Mouse (Mus musculus) cortical plate, adult 2 months (tissue): Measurements from ENCODE around the gene Elmsan1. TPM values are rescaled to one million over a fixed set of nuclear protein-coding genes. Genes with fewer than 3 reads are reported as not detected.

ENCODE experiments used
- H3K27ac ChIP-seq: fragments of 200-500 bp; 2 replicates; pipeline ENCODE4 v1.5.1; 2012; ENCODE audit warnings: low read length, control low read depth, inconsistent platforms; ENCODE audit not compliant: insufficient read depth
- H3K4me1 ChIP-seq: fragments of 200-500 bp; 2 replicates; pipeline ENCODE4 v1.6.1; 2011; ENCODE audit warnings: low read length; ENCODE audit not compliant: control insufficient read depth, insufficient read depth
- H3K4me3 ChIP-seq: fragments of 200-500 bp; 2 replicates; pipeline ENCODE4 v1.5.1; 2011; ENCODE audit warnings: mild to moderate bottlenecking, low read length, control low read depth; ENCODE audit not compliant: insufficient read depth
- CTCF ChIP-seq: fragments of 200-500 bp; IDR thresholded peaks from 2 replicates; pipeline ENCODE4 v1.5.1; 2011; ENCODE audit warnings: mild to moderate bottlenecking, control low read depth, low read length; ENCODE audit not compliant: insufficient read depth; ENCODE audit errors: extremely low read depth
- POLR2A ChIP-seq: fragments of 200-500 bp; IDR thresholded peaks from 2 replicates; pipeline ENCODE4 v1.6.1; 2011; ENCODE audit warnings: mild to moderate bottlenecking, low read length, control low read depth; ENCODE audit not compliant: insufficient read depth; ENCODE audit errors: extremely low read depth
- polyA plus RNA-seq: library from polyadenylated mRNA; depleted of rRNA; stranded (reverse); fragments of >200 nt; gene quantifications from 2 replicates; pipeline ENCODE4 v1.2.3, GENCODE M21; 2012

Elmsan1 gene
- polyA plus RNA-seq, 1 experiment = 6.9 TPM

GRCm38 (mm10) chr12:84204662-84205061 lies 14.0 kb downstream of the Elmsan1 start:
- TF ChIP-seq CTCF (no peak), POLR2A (no peak)
- Histone ChIP-seq H3K27ac (no peak overlapping the region), H3K4me1 (no peaks in the 10 kb centered on the region), H3K4me3 (no peak overlapping the region)

GRCm38 (mm10) chr12:84203778-84204216 lies 14.9 kb downstream of the Elmsan1 start:
- H3K4me3 ChIP-seq = no peak overlapping the region
- no peak for TF ChIP-seq POLR2A
- TF ChIP-seq CTCF = no peak
- H3K4me1 ChIP-seq = no peaks in the 10 kb centered on the region
- H3K27ac ChIP-seq = no peak overlapping the region

DNA sequence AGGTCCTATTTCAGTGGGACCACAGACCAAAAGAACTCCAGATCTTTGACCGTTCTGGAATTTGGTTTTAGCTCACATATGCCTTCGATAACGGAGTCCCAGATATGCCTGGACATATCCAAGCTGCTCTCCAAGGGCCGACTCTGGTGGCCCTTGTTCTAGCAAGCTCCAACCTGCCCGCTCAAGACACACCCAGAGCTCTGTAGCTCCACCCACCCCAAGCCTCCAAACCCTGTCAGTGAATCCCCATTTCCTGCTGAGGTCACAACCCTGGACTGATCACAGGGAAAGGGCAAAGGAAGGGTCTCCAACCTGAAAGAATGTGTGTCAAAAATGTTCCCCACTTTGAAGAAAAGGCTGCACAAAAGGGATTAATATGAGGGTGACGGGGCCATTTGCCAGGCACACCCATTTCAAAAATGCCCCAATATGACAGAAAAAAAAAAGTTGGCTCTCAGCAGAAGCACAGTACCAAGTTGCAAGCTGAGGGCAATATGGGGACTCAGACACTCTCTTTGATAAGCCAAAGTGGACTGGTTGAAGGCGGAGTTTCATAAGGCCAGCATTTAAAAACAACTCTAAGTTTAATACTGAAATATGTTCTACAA lies 15.4 kb downstream of the Elmsan1 start:
- no peak for TF ChIP-seq POLR2A
- no peak for TF ChIP-seq CTCF
- Histone ChIP-seq H3K4me1 (no peaks in the 10 kb centered on the region), H3K27ac (no peak overlapping the region), H3K4me3 (no peak overlapping the region)

GRCm38 (mm10) chr12:84202561-84202960 lies 16.1 kb downstream of the Elmsan1 start:
- Histone ChIP-seq H3K4me3 (no peak overlapping the region), H3K4me1 (no peaks in the 10 kb centered on the region), H3K27ac (no peak overlapping the region)
- TF ChIP-seq POLR2A (no peak), CTCF (no peak)

DNA sequence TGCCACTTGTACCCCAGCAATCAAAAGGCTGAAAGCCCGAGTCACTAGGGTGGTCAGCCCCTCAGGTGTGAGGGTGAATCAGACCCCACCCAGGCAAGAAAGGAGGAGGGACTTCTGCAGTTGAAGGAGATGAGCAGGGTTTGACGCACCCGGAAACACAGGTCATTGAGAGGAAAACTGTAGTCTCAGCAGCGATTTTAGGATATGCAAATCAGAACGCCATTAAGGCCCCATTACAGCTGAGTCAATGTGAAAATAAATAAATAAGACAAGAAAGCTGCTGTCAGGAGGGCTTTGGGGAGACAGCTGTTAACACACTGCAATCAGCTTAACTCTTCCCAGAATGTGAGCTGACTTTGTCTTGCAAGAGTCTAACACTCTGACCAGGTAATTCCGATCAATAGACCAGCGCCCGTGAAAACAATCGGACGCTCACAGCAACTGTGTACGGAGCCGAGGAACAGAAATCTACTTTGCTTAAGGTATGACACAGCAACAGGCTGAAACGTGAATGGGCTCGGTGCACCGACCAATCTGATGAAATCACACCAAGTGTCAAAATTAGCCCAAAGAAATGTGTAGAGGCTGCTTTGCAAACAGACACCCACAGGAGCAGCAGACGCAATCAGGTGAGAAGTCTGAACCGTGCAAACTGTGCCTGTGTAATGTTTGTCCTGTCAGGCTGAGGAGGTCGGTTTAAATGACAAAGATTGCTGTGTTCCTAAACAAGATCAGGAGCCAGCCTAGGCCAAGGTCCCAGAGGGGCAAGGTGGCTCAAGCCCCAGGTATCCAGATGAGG lies 16.8 kb downstream of the Elmsan1 start:
- Histone ChIP-seq H3K27ac (no peak overlapping the region), H3K4me3 (no peak overlapping the region), H3K4me1 (no peaks in the 10 kb centered on the region)
- no peak for TF ChIP-seq CTCF
- TF ChIP-seq POLR2A = no peak

DNA sequence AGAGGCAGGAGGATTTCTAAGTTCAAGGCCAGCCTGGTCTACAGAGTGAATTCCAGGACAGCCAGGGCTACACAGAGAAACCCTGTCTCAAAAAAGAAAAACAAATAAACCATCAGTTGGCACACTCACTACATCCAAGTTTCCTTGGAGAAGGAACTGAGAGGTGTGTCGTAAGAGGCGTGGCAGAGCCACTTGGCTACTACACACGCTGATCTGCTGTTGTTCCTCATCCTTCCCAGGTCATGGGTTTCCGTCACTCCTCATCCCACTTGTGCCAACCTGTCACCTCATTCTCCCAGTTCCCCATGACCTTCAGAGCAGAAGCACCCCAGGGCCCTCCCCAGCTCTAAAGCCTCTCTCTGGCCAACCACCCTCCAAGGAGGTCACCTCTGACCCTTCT lies 17.5 kb downstream of the Elmsan1 start:
- no peak for TF ChIP-seq CTCF
- Histone ChIP-seq H3K27ac (no peak overlapping the region), H3K4me3 (no peak overlapping the region), H3K4me1 (no peaks in the 10 kb centered on the region)

DNA sequence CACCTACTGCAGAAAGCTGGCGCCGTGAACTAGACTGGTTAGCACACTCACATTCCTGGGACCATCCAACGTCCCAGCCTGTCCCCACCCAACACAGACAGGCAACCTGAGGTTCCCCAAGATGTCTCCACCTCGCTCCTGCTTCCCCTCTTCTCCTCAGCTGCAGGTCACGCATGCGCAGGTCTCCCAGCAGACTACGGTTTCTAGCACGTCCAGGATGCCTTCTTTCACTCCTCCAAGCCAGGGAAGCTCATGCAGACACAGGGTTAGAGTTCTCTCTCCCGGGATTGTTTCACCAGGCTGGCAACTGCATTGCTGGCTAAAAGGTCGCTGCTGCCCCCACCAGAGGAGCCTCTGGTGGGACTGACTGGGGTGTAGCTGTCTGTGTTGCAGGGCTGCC lies 19.8 kb downstream of the Elmsan1 start:
- Histone ChIP-seq H3K27ac (no peak overlapping the region), H3K4me1 (no peaks in the 10 kb centered on the region), H3K4me3 (no peak overlapping the region)
- TF ChIP-seq CTCF = no peak
- no peak for TF ChIP-seq POLR2A

DNA sequence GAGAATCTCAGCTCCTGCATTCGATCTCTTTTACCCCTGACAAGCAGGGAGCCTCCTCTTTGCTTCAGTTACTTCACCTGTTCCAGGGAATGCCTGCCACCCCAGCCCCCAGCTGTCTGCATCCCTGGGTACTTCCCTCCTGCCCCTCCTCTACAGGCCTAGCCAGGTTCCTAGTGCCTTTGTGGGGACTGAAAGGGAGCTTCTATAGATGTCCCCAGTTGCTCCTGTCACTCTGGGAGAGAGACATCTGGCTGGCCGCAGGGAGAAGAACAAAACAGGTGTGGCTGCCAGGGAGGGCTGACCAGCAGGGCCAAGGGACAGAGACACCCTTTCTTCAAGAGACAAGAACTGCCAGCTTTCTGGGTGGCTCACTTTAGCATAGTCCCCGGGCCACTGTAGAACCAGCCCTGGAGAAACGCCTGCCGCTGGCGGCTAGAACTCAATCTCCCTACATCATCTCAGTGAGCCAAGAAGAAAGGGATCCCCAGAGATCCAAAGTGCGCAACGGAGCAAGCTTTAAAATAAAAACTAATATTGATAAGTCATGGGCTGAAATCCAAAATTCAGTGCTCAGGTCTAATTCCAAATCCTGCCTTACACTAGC lies 20.5 kb downstream of the Elmsan1 start:
- TF ChIP-seq POLR2A (no peak), CTCF (no peak)

GRCm38 (mm10) chr12:84195195-84195594 lies 23.5 kb downstream of the Elmsan1 start:
- TF ChIP-seq CTCF = no peak
- TF ChIP-seq POLR2A = no peak
- Histone ChIP-seq H3K4me3 (no peak overlapping the region), H3K4me1 (peaks cover 3% of the 10 kb centered on the region; the same call in 1 of the 2 replicates), H3K27ac (no peak overlapping the region)

More for the DNA sequence above, 20.5 kb downstream of the Elmsan1 start:
- no peak overlapping the region for H3K27ac ChIP-seq
- no peak overlapping the region for H3K4me3 ChIP-seq
- no peaks in the 10 kb centered on the region for H3K4me1 ChIP-seq

DNA sequence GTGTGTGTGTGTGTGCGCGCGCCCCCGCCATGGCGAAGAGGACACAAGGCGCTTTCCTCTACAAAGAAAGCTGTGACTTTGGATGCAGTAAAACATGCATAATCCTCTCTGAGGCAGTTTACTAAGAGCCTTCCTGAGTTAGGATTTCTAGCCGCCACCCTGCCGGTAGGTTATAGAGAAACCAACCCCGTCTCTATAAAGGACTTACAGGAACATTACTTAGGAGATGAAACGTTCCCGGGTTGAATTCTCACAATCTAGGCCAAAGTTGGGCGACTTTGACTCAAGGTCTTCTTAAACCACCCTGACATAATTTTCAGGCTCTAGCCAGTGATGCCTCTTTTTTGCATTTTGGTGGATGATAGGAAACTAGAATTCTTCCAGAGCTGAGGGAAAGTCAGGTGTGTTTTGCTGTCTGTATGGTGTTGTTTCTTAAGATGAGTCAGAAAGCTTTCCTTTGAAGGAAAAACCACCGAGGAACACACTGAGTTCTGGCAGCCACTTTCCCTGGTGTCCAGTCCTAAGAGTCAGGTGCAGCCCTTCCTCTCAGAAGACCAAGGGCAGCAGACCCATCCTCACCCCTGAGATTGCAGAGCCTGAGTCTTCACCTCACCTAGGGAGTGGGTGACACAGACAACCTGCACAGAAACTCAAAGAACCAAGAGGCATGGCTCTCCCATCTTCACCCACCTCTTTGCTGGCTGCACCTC lies 24.1 kb downstream of the Elmsan1 start:
- Histone ChIP-seq H3K4me1 (peaks cover 4% of the 10 kb centered on the region; the same call in 1 of the 2 replicates), H3K27ac (no peak overlapping the region), H3K4me3 (peak overlapping the region; percentile 42; the same call in 1 of the 2 replicates)
- no peak for TF ChIP-seq POLR2A
- TF ChIP-seq CTCF = no peak
